Mouse (Mus musculus) layer of hippocampus, adult 9-10 months (tissue): ENCODE measurements around the gene Trpm8.

Experiments
- DNase-seq: peaks from one replicate; pipeline ENCODE4 v3.0.0; 2022; ENCODE audit warnings: low spot score

Trpm8 gene

GRCm38 (mm10) chr1:88302057-88302740 is 24.7 kb downstream of the Trpm8 start:
- DNase-seq, result no peak

DNA sequence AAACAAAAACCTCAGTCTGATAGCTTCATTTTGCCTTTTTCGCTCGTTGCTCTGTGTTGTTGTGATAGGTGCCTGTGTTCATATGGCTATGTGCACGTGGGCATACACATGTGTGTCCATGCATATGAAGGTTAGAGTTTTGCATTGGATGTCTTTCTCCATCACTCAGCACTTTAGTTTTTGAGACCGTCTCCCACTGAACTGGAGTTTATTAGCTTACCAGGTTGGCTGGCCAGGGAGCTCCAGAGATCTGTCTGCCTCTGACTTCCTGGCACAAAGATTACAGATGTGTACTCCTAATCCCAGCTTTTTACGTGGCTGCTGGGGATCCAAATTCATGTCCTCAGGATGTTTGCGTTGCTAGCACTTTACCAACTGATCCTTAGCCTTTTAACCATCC is 26.3 kb downstream of the Trpm8 start:
- DNase-seq, result no peak

DNA sequence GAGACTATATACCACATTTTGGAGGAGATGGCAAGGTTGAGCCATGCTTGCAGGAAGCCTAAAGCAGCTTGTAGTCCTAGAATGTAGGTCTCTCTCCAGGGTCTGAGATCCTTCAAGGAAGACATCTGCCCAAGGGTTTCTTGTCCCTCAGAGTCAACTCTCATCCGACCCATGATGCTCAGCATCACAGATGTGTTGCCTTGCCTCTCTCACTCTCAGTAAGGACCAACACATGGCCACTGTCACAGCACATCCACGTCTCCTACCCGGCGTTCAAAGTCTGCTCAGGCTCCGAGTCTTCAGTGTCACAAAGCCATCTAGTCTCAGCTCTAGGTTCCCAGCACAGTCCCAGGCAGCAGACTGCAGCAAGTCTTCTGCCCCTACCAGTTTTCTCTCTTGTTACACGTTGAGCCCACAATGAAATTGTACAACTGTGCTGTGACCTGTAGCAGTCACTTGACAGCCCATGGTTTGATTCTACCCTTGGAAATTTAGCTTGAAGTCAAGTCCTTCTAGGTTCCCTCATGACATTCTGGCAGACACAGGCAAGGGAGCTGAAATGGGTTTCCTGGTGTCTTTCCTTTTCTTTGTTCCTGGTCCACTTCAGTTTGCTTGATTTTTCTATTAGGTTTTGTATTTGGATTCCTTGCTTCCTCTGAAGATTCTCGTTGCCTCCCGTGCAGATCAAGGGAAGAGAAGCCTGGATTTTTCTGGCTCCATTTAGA is 27.0 kb downstream of the Trpm8 start:
- DNase-seq, result no peak

GRCm38 (mm10) chr1:88305018-88305795 is 27.7 kb downstream of the Trpm8 start:
- no peak for DNase-seq

- no peak for DNase-seq
Measured at GRCm38 (mm10) chr1:88306543-88306942, 29.1 kb downstream of the Trpm8 start.

DNA sequence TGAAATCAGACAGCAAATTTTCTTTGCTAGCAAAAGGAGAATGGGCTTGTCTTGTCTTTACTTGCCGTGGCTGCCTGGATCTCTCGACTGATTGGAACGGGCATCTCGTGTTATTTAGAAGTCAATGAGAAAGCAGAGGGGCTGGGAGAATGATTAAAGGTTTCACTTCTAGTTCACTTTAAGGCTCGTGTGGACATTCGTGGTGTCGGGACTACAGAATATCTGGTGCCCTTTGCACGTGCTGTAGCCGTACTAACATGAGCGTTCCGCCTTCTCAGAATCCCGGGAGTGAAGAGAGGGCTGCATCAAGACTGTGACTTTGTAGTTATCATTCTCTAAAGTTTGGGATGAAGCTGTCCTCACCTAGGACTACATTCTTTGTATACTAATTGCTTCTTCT is 29.7 kb downstream of the Trpm8 start:
- DNase-seq, result no peak

DNA sequence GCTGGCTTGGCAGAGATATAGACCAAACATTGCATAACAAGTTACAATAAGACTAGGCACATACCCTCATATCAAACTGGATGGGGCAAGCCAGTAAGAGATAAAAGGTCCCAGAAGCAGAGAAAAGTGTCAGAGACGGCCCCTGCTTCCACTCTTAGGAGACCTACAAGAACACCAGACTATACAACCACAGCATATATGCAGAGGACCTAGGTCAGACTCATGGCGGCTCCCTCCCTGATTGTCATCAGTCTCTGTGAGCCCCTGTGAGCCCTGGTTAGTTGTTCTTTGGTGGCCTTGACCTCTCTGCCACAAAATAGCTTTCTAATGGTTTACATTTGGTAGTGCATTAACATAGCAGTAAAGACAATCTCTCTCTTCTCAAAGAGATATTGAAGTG is 31.6 kb downstream of the Trpm8 start:
- no peak for DNase-seq

- no peak for DNase-seq
Measured at GRCm38 (mm10) chr1:88309905-88310304, 32.4 kb downstream of the Trpm8 start.

DNA sequence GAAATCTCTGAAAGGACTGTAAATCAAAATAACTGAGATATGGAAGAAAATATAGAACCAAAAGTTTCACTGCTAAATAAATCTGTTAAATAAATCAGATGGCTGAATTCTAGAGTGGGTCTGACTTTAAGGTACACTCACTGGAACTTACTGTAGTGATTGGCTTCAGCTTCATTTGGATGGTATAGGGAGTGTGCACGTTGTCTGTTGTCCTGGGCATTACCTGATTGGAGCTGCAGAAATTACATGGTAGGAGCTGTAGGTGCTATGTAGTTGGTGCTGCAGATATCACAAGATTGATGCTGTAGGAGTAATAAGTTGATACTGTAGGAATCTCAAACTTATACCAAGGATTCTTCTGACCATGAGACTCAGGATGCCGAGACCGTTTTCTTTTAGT is 32.9 kb downstream of the Trpm8 start:
- DNase-seq, result no peak

GRCm38 (mm10) chr1:88317279-88317678 is 39.8 kb downstream of the Trpm8 start:
- no peak for DNase-seq

DNA sequence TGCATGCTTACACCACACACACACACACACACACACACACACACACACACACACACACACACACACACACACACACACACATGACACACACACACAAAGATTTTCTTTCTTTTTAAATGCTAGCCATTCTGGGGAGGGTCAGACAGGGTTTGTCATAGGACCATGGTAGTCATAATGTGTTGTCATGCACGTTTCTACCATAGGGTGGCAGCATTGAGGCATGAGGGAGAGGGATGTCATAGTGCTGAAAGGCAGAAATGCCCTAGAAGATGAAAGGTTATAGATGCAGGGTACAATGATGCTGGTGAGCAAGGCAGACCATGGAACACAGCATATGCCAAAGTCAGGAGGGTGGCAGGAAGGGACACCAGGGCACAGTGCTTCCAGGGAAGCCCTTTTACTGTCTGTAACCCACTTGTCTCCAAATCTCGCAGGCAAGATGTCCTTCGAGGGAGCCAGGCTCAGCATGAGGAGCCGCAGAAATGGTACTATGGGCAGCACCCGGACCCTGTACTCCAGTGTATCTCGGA is 41.1 kb downstream of the Trpm8 start:
- peak; percentile 47 for DNase-seq

GRCm38 (mm10) chr1:88320821-88321395 is 43.4 kb downstream of the Trpm8 start:
- no peak for DNase-seq

- DNase-seq, result no peak
Measured at GRCm38 (mm10) chr1:88322146-88322545, 44.7 kb downstream of the Trpm8 start.

GRCm38 (mm10) chr1:88323101-88323500 is 45.6 kb downstream of the Trpm8 start:
- DNase-seq, result no peak

GRCm38 (mm10) chr1:88339481-88339880 is 62.0 kb downstream of the Trpm8 start:
- no peak for DNase-seq

GRCm38 (mm10) chr1:88342615-88343014 is 65.2 kb downstream of the Trpm8 start:
- no peak for DNase-seq

GRCm38 (mm10) chr1:88345580-88345979 is 68.1 kb downstream of the Trpm8 start:
- no peak for DNase-seq

DNA sequence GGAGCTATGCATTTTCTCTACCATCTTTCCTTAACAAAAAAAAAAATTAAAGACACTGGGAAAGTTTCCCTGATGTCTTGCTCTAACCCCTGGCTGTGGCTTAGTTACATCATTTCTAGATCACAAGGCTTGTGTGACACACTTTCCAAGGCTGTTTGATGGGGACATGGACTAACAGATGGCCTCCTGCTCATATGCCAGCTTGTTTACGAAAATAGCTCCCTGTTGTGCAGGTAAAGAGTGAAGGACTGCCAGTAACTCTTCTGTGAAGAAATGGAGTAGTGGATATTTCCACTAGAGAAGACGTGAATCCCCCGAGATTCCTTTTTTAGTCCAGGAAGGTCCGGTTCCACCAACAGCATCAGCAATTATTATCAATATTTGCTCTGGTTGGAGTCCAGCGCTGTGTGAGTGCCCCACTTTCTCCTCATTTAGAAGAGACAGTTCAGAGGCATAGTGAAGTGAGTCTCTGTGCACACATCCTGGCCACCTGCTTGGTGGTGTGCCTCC is 71.1 kb downstream of the Trpm8 start:
- no peak for DNase-seq

DNA sequence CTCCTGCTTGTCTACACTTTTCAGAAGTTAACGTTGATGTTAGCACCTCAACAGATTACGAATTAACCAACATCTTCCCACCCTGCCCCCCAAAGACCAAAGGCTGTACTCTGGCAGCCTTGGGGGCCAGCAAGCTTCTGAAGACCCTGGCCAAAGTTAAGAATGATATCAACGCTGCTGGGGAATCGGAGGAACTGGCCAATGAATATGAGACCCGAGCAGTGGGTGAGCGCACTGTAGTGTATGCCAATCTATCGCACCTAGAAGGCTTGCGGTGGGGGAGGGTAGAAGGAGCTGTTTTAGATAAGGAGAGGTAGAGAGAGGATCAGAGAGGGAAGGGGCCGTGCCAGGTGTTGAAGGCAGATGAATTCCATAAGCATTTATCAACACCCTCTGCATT is 73.3 kb downstream of the Trpm8 start:
- DNase-seq, result no peak

DNA sequence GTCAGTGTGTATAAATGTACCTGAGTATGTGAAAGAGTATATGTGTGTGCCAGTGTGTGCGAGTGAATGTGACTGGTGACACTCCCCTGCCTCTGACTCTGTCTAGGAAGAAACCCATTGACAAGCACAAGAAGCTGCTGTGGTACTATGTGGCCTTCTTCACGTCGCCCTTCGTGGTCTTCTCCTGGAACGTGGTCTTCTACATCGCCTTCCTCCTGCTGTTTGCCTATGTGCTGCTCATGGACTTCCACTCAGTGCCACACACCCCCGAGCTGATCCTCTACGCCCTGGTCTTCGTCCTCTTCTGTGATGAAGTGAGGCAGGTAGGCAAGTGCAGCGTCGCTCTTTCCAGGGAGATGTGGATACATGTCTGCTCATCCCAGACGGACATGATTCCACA is 77.6 kb downstream of the Trpm8 start:
- DNase-seq, result no peak

DNA sequence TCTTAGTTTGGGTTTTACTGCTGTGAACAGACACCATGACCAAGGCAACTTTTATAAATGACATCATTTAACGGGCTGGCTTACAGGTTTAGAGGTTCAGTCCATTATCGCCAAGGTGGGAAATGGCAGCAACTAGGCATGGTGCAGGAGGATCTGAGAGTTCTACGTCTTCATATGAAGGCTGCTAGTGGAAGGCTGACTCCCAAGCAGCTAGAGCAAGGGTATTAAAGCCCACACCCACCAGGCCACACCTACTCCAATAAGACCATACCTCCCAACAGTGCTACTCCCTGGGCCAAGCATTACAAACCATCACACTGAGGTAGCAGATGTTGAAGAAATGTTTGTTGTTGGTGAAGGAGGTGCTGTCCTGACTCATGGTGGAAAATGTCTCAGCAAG is 78.2 kb downstream of the Trpm8 start:
- no peak for DNase-seq

DNA sequence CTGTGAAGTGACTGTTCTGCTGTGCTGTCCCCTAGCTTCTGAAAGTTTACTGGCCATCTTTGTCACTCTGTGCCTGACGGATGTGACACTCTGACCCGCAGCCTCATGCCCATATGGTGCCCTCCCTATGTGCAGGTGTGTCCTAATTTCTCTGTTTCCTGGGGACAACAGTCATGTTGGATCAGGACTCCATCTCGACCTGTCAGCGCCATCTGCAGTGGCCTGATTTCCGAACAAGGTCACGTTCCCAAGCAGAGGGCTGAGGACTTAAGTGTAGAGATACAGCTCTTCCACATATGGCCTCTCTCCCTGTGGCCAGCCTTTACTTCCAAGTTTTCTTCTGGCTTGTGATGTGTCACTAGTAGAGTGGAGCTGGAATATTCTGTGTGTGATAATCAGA is 79.2 kb downstream of the Trpm8 start:
- no peak for DNase-seq
